Comparison of ENCODE assay signal across 8 mouse cellular contexts in the genomic region with DNA sequence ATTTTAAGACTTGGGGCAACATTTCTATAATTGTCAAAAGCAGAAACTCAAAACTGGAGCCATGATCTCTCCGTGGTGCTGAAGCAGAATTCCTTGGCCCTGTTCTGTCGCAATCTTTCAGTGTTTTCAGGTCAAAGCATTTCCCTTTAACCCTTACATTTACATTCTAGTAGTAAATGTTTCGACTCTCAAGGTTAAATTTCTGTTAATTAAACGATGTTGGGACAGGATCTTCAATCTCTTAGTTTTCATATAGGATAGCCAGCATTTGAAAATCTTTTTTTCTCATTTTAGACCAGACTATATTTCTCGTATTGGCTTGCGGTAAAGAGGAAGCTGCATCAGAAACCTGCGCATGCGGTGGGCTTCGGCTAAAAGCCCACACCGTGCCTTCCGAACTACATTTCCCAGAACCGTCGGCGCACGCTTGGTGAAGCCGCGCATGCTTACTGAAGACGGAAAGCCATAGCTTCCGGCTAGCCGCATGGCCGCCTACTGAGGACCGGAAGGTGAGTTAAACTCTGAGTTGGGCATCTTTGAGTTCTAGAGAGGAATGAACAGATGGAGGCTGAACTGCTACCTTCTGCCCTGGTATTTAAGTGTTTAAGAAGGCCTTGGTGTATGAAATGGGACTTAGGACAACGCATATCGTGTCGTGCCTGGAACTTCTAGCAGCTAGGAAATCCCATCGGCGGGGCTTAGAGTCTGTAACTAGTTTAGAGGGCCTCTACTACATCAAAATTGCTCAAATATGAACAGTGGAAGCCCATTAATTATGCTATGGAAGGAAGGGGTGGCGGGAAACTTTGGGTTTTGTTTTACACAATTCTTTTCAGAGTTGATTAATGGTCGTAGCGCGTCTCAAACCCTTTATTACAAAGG. TPM values are rescaled to one million over a fixed set of nuclear protein-coding genes. Genes with fewer than 3 reads are reported as not detected.
DNase-seq lines count a peak whose midpoint lies in the region; ATAC-seq lines count a peak whose summit lies in the region.

No protein-coding gene starts in this region.

- H3K27me3 ChIP-seq in megakaryocyte, embryonic 14.5 days (replicated peaks), result peaks cover 33% of the 10 kb centered on the region

- peak; percentile 94 for ATAC-seq in inflammation-experienced regulatory T-cells, adult 6 months

- peaks cover 18% of the 10 kb centered on the region for H3K36me3 ChIP-seq in megakaryocyte, embryonic 14.5 days (replicated peaks; ENCODE audit: low read length)

- peak; percentile 60 to 65 for DNase-seq in adrenal gland, adult 18-20 months (ENCODE audit: low spot score in 2 of 2)
- peak; percentile 99 for DNase-seq in embryo, embryonic 10 days (ENCODE audit: low spot score)
- DNase-seq in gastrocnemius, postnatal 10 days, result peak; percentile 70
- DNase-seq in left cerebral cortex, adult 9 months (ENCODE audit: low spot score in 2 of 2), result peak; percentile 70 to 86
- DNase-seq in right cerebral cortex, adult 2 months (ENCODE audit: low spot score in 2 of 2), result peak; percentile 85 to 91
- peak; percentile 58 for DNase-seq in urinary bladder, postnatal 25 days (ENCODE audit: low spot score)

- peaks cover 29% of the 10 kb centered on the region for H3K4me1 ChIP-seq in megakaryocyte, embryonic 14.5 days

- H3K4me3 ChIP-seq in megakaryocyte, embryonic 14.5 days (replicated peaks), result peak overlapping the region; percentile 97

- H3K9me3 ChIP-seq in megakaryocyte, embryonic 14.5 days, result 0 out of 2 replicates have a peak, but pooled peaks cover 2% of the 10 kb centered on the region

RNA-seq across cellular contexts. Expression of gene Pus3, which starts 0.9 kb away (rescaled TPM):
- 10 to 100 TPM in 1 of 2 experiments, 1 to 10 TPM in 1; 9.5 to 13.0 TPM for total RNA-seq in adrenal gland, adult 18-20 months (2021)
- 10 to 100 TPM; 10.6 to 11.9 TPM for total RNA-seq in gastrocnemius, postnatal 10 days (2021)
- 10 to 100 TPM; 16.9 to 27.8 (median 19.5) TPM for polyA plus RNA-seq in inflammation-experienced regulatory T-cells, adult 6 months (2017; shearing (Covaris generic))
- polyA plus RNA-seq in megakaryocyte, embryonic 14.5 days (2012; ENCODE audit: insufficient read depth, low replicate concordance), result 1.0 TPM in 1 of 2 replicates, not detected in the other

RNA-seq across cellular contexts. Expression of gene Ddx25, which starts 0.9 kb away (rescaled TPM):
- 1 to 10 TPM; 1.0 to 1.1 TPM for total RNA-seq in adrenal gland, adult 18-20 months (2021)
- total RNA-seq in gastrocnemius, postnatal 10 days (2021), result under 1 TPM; 0.05 to 0.09 TPM
- under 1 TPM; 0.11 to 0.26 (median 0.14) TPM for polyA plus RNA-seq in inflammation-experienced regulatory T-cells, adult 6 months (2017; shearing (Covaris generic))
- not detected in 2 replicates for polyA plus RNA-seq in megakaryocyte, embryonic 14.5 days (2012; ENCODE audit: insufficient read depth, low replicate concordance)

RNA-seq across cellular contexts. Expression of gene Pate2, which starts 10.8 kb away (rescaled TPM):
- total RNA-seq in adrenal gland, adult 18-20 months (2021), result under 1 TPM; 0.30 to 0.38 TPM
- under 1 TPM; 0.23 to 0.52 TPM for total RNA-seq in gastrocnemius, postnatal 10 days (2021)
- not detected for polyA plus RNA-seq in inflammation-experienced regulatory T-cells, adult 6 months (2017; shearing (Covaris generic))
- polyA plus RNA-seq in megakaryocyte, embryonic 14.5 days (2012; ENCODE audit: insufficient read depth, low replicate concordance), result not detected in 2 replicates

RNA-seq across cellular contexts. Expression of gene Hyls1, which starts 10.9 kb away (rescaled TPM):
- 1 to 10 TPM; 2.7 to 3.1 TPM for total RNA-seq in adrenal gland, adult 18-20 months (2021)
- total RNA-seq in gastrocnemius, postnatal 10 days (2021), result 1 to 10 TPM; 1.4 to 2.3 TPM
- polyA plus RNA-seq in inflammation-experienced regulatory T-cells, adult 6 months (2017; shearing (Covaris generic)), result 10 to 100 TPM in 1 of 3 experiments, 1 to 10 TPM in 2; 4.9 to 16.2 (median 5.7) TPM
- 2.1 TPM in 1 of 2 replicates, not detected in the other for polyA plus RNA-seq in megakaryocyte, embryonic 14.5 days (2012; ENCODE audit: insufficient read depth, low replicate concordance)

RNA-seq across cellular contexts. Expression of gene Gm1113, which starts 41.2 kb away (rescaled TPM):
- total RNA-seq in adrenal gland, adult 18-20 months (2021), result not detected
- not detected for total RNA-seq in gastrocnemius, postnatal 10 days (2021)
- not detected for polyA plus RNA-seq in inflammation-experienced regulatory T-cells, adult 6 months (2017; shearing (Covaris generic))
- polyA plus RNA-seq in megakaryocyte, embryonic 14.5 days (2012; ENCODE audit: insufficient read depth, low replicate concordance), result not detected in 2 replicates

Comparison
In these comparisons a context has a peak if more than half of its experiments do, and no peak if none do; other contexts are left out.
1. Peak in every context shown above with its lines: DNase-seq, ATAC-seq and H3K4me3 ChIP-seq.